Mouse (Mus musculus): Measurements from ENCODE around the gene Csf2rb.

DNA sequence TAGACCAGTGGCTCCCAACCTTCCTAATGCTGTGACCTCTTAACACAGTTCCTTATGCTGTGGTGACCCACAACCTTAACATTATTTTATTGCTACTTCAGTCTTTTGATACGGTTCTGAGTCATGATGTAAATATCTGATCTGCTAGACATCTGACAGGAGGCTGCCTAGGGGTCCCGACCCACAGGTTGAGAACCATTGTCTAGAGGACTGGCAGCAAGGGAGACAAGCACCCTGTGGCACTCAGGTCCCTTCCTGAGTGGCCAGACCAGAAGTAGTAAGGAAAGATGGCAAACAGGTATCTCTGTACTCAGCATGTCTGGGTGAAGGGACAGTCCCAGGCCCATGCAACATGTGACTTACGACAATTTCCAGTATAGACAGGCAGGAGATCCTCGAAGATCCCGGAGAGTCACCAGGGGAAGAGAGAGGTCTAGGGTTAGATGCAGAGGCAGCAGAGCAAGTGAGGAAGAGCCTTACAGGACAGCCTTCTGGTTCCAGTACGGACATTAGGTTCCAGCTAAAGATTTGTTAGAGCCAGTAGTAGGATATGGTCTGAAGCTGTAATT is 21.8 kb upstream of the Csf2rb start:
- TF ChIP-seq CTCF (IDR thresholded peaks at IDR 0.05; ENCODE audit: control insufficient read depth, insufficient read depth, low read length) = no peak
- TF ChIP-seq POLR2A (IDR thresholded peaks at IDR 0.05; ENCODE audit: borderline replicate concordance, control insufficient read depth, low read depth, low read length) = no peak
